Mouse (Mus musculus) liver, postnatal 0 days (tissue): ENCODE data around the gene Tmbim6. TPM values are rescaled to one million over a fixed set of nuclear protein-coding genes. Genes with fewer than 3 reads are reported as not detected.
A peak's percentile ranks its signal among the peaks of the same experiment; 100 is the strongest.
"Not testable (repeated sequence)": the region's sequence is repeated elsewhere in the genome, so short reads cannot be mapped to it uniquely, and the experiment has no call there.

ENCODE experiments used
- ATAC-seq: fragments of 200-750 bp; cut with Nextera tagmentation; 2 replicates; pipeline ENCODE4 v1.8.0; 2017; ENCODE audit warnings: mild to moderate bottlenecking, moderate library complexity
- DNase-seq: peaks from one replicate; pipeline ENCODE4 v3.0.0-alpha.2; 2016
- H3K27ac ChIP-seq: fragments of 300-500 bp; sonication (generic); 2 replicates; pipeline ENCODE4 v1.5.1; 2014; ENCODE audit warnings: antibody characterized with exemption, moderate library complexity, mild to moderate bottlenecking, low read depth
- H3K27me3 ChIP-seq: fragments of 300-500 bp; sonication (generic); 2 replicates; pipeline ENCODE4 v1.6.1; 2014; ENCODE audit warnings: low read length, control low read depth, mixed read lengths; ENCODE audit not compliant: insufficient read depth
- H3K36me3 ChIP-seq: fragments of 300-500 bp; sonication (generic); replicated peaks from 2 replicates; pipeline ENCODE4 v1.6.1; 2014; ENCODE audit warnings: mild to moderate bottlenecking, control low read depth, low read length, moderate library complexity, mixed read lengths; ENCODE audit not compliant: insufficient read depth
- H3K4me1 ChIP-seq: fragments of 300-500 bp; sonication (generic); 2 replicates; pipeline ENCODE4 v1.6.1; 2014; ENCODE audit warnings: antibody characterized with exemption, mild to moderate bottlenecking, control low read depth; ENCODE audit not compliant: insufficient read depth
- H3K4me2 ChIP-seq: fragments of 300-500 bp; sonication (generic); 2 replicates; pipeline ENCODE4 v1.6.1; 2014; ENCODE audit warnings: low read depth, mild to moderate bottlenecking, low read length, moderate library complexity, mixed read lengths
- H3K4me3 ChIP-seq: fragments of 300-500 bp; sonication (generic); 2 replicates; pipeline ENCODE4 v1.5.1; 2014; ENCODE audit warnings: low read depth, low read length
- H3K9ac ChIP-seq: fragments of 300-500 bp; sonication (generic); replicated peaks from 2 replicates; pipeline ENCODE4 v1.6.1; 2014; ENCODE audit warnings: mild to moderate bottlenecking, moderate library complexity
- H3K9me3 ChIP-seq: fragments of 300-500 bp; sonication (generic); 2 replicates; pipeline ENCODE4 v1.6.1; 2016; ENCODE audit warnings: mild to moderate bottlenecking, control low read depth, low read length, mixed read lengths
- CTCF ChIP-seq: sonication (generic); IDR thresholded peaks from 2 replicates; pipeline ENCODE4 v1.5.1; 2016; ENCODE audit warnings: antibody characterized with exemption, low read depth
- EP300 ChIP-seq: IDR thresholded peaks from 2 replicates; pipeline ENCODE4 v1.6.1; 2016; ENCODE audit warnings: antibody characterized with exemption, low read depth, mild to moderate bottlenecking
- WGBS: fragments of 180-500 bp; shearing (Covaris S2); extraction: QIAGEN DNeasy Blood & Tissue Kit; methylation state at CpG from one replicate; pipeline ENCODE4 v1.1.7; 2014; ENCODE audit not compliant: insufficient replicate concordance; 5-methylcytosine and 5-hydroxymethylcytosine counted together
- polyA plus RNA-seq: library from polyadenylated mRNA; unstranded; fragments of >200 nt; fragmentation: Nextera tagmentation; extraction: Ambion mirVana; gene quantifications from 2 replicates; pipeline ENCODE4 v1.2.1, GENCODE M21; 2015

Tmbim6 gene
- polyA plus RNA-seq, 1 experiment from 2014 or later = 586 TPM

DNA sequence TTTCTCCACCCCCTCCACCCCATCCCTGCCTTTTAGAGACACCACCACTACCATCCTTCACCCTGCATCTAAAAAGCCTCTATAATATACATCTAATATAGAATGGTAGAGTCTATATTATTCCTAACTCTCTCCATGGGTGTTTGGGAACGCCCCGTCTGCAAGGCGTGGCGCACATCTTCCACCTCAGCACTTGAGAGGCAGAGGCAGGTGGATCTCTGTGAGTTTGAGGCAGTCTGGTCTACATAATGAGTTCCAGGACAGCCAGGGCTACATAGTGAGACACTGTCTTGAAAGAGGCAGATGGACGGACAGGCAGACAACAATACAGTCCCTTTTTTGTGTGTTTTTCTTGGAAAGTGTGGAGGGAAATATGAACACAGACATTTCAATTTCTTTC lies 17.6 kb upstream of the Tmbim6 start:
- H3K4me1 ChIP-seq = peaks cover 2% of the 10 kb centered on the region; the same call in 1 of the 2 replicates
- H3K27ac ChIP-seq = no peak overlapping the region
- WGBS = 85% methylated on average over 5 of the region's 5 CpGs
- H3K9me3 ChIP-seq = no peaks in the 10 kb centered on the region; the same call in 1 of the 2 replicates
- ATAC-seq = no peak
- no peak overlapping the region for H3K4me3 ChIP-seq
- no peak for TF ChIP-seq CTCF
- no peak for TF ChIP-seq EP300
- no peak for DNase-seq
- no peaks in the 10 kb centered on the region for H3K36me3 ChIP-seq
- no peak overlapping the region for H3K4me2 ChIP-seq
- H3K9ac ChIP-seq = no peak overlapping the region
- H3K27me3 ChIP-seq = peaks cover 6% of the 10 kb centered on the region; the same call in 1 of the 2 replicates

GRCm38 (mm10) chr15:99375581-99375980 lies 17.1 kb upstream of the Tmbim6 start:
- H3K4me2 ChIP-seq = no peak overlapping the region
- 83% methylated on average over 3 of the region's 3 CpGs for WGBS
- ATAC-seq (no peak), DNase-seq (no peak)
- no peaks in the 10 kb centered on the region; the same call in 1 of the 2 replicates for H3K9me3 ChIP-seq
- no peak overlapping the region for H3K9ac ChIP-seq
- H3K27ac ChIP-seq = no peak overlapping the region
- H3K4me3 ChIP-seq = no peak overlapping the region
- 0 out of 2 replicates have a peak, but pooled peaks cover 6% of the 10 kb centered on the region for H3K27me3 ChIP-seq
- H3K4me1 ChIP-seq = no peaks in the 10 kb centered on the region
- no peaks in the 10 kb centered on the region for H3K36me3 ChIP-seq
- TF ChIP-seq EP300 (no peak), CTCF (no peak)

DNA sequence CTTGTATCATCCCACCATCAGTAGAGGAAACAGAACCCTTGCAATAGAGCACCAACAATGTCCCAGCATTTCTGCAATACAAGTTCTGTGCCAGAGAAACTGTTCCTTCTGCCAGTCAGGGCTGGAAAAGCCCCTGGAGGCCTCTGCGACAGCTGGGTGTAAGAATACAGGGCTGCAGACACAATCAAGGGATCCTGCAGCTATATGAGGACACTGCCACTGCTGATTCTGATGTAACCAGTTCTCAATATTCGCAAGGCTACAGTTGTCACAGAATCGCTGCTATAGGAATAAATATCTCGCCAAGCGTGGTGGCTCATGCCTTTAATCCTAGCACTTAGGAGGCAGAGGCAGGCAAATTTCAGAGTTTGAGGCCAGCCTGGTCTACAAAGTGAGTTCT lies 16.4 kb upstream of the Tmbim6 start:
- Histone ChIP-seq H3K27me3 (0 out of 2 replicates have a peak, but pooled peaks cover 3% of the 10 kb centered on the region), H3K4me1 (no peaks in the 10 kb centered on the region), H3K9ac (no peak overlapping the region), H3K36me3 (no peaks in the 10 kb centered on the region), H3K4me3 (no peak overlapping the region), H3K27ac (no peak overlapping the region), H3K9me3 (no peaks in the 10 kb centered on the region; the same call in 1 of the 2 replicates), H3K4me2 (no peak overlapping the region)
- 88% methylated on average over 5 of the region's 5 CpGs for WGBS
- ATAC-seq (no peak), DNase-seq (no peak)
- TF ChIP-seq CTCF (no peak), EP300 (no peak)

- no peaks in the 10 kb centered on the region for H3K27me3 ChIP-seq
- DNase-seq (no peak), ATAC-seq (peak; percentile 76)
- H3K27ac ChIP-seq = no peak overlapping the region
- no peak for TF ChIP-seq EP300
- no peak for TF ChIP-seq CTCF
- H3K4me2 ChIP-seq = no peak overlapping the region
- H3K9me3 ChIP-seq = no peaks in the 10 kb centered on the region; the same call in 1 of the 2 replicates
- no peak overlapping the region for H3K9ac ChIP-seq
- no peaks in the 10 kb centered on the region for H3K36me3 ChIP-seq
- H3K4me1 ChIP-seq = peaks cover 15% of the 10 kb centered on the region
- H3K4me3 ChIP-seq = no peak overlapping the region
Observed at GRCm38 (mm10) chr15:99382893-99383292, 9.8 kb upstream of the Tmbim6 start.

DNA sequence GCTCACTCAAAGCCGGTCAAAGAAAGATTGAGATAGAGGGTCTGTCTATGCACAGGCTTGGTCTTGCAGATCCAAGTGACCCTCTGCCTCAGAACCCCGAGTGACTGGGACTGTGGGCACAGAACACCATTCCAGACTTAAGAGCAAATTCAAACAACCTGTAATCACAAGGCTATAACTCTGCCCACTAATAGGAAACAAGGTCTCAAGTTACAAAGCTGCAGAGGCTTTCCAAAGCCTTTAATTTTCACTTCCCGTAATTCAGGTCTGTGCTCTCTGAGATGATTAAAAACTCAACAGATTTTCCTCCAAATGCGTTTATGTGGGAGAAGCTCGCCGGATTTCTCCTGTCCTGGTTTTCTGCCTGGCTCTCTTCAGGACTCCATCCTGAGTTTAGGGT lies 8.6 kb upstream of the Tmbim6 start:
- no peak for DNase-seq
- Histone ChIP-seq H3K27me3 (no peaks in the 10 kb centered on the region), H3K4me1 (peaks cover 19% of the 10 kb centered on the region), H3K36me3 (no peaks in the 10 kb centered on the region), H3K4me2 (no peak overlapping the region), H3K4me3 (no peak overlapping the region), H3K9ac (no peak overlapping the region), H3K27ac (no peak overlapping the region), H3K9me3 (no peaks in the 10 kb centered on the region)
- no peak for ATAC-seq
- 62% methylated on average over 6 of the region's 6 CpGs for WGBS
- TF ChIP-seq EP300 (no peak), CTCF (no peak)

- H3K9me3 ChIP-seq, H3K4me2 ChIP-seq, DNase-seq, H3K4me3 ChIP-seq, H3K9ac ChIP-seq, H3K36me3 ChIP-seq, H3K27me3 ChIP-seq: not testable (repeated sequence)
- peaks cover 23% of the 10 kb centered on the region for H3K4me1 ChIP-seq
- peak overlapping the region; percentile 67 for H3K27ac ChIP-seq
- ATAC-seq = 0 out of 2 replicates have a peak, but pooled peaks have one; percentile 3
- TF ChIP-seq CTCF = peak; percentile 44
- 66% methylated on average over 3 of the region's 3 CpGs for WGBS
Observed at GRCm38 (mm10) chr15:99386110-99386509, 6.6 kb upstream of the Tmbim6 start.

DNA sequence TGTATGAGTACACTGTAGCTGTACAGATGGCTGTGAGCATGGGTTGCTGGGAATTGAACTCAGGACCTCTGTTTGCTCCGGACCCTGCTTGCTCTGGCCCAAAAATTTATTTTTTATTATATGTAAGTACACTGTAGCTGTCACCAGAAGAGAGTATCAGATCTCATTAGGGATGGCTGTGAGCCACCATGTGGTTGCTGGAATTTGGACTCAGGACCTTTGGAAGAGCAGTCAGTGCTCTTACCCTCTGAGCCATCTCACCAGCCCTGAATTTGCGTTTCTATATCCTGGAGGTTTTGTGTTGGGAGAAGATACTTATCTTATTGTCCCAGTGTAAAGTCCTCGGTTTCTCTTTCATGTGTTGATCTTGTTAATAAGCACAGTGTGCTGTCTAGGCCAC lies 5.9 kb upstream of the Tmbim6 start:
- no peaks in the 10 kb centered on the region for H3K9me3 ChIP-seq
- peak overlapping the region; percentile 20 for H3K4me2 ChIP-seq
- peaks cover 27% of the 10 kb centered on the region for H3K4me1 ChIP-seq
- no peaks in the 10 kb centered on the region for H3K36me3 ChIP-seq
- no peak overlapping the region for H3K4me3 ChIP-seq
- ATAC-seq (peak; percentile 58), DNase-seq (no peak)
- WGBS = 40% methylated on average over 3 of the region's 3 CpGs
- peak overlapping the region; percentile 67 for H3K27ac ChIP-seq
- TF ChIP-seq CTCF (no peak), EP300 (no peak)
- no peaks in the 10 kb centered on the region for H3K27me3 ChIP-seq
- H3K9ac ChIP-seq = no peak overlapping the region
